Mouse (Mus musculus) testis, adult 2 months (tissue): ENCODE measurements around the gene Zc3h12d.

ENCODE experiments used
- CTCF ChIP-seq: fragments of 200-500 bp; IDR thresholded peaks from 2 replicates; pipeline ENCODE4 v1.5.1; 2012; ENCODE audit warnings: low read depth, mild to moderate bottlenecking, inconsistent platforms, low read length, moderate library complexity; ENCODE audit not compliant: control insufficient read depth, insufficient read depth, insufficient replicate concordance
- POLR2A ChIP-seq: fragments of 200-500 bp; IDR thresholded peaks from 2 replicates; pipeline ENCODE4 v1.6.1; 2012; ENCODE audit warnings: low read depth, mild to moderate bottlenecking, inconsistent platforms, low read length, moderate library complexity; ENCODE audit not compliant: control insufficient read depth

- no peak for TF ChIP-seq POLR2A
- TF ChIP-seq CTCF: no peak
Observed at GRCm38 (mm10) chr10:7843181-7843580, 10.9 kb downstream of the Zc3h12d start.
